Mouse (Mus musculus): ENCODE measurements around the gene Basp1.

- TF ChIP-seq CTCF (IDR thresholded peaks at IDR 0.05; ENCODE audit: control insufficient read depth, insufficient read depth, low read length) (no peak), POLR2A (IDR thresholded peaks at IDR 0.05; ENCODE audit: borderline replicate concordance, control insufficient read depth, low read depth, low read length) (no peak)
Measured at GRCm38 (mm10) chr15:25432341-25432740, 18.8 kb upstream of the Basp1 start.
